Mouse (Mus musculus) olfactory bulb, adult 2 months (tissue): ENCODE measurements at regions not wholly inside any gene's neighbourhood (a gene's known extent, or its start where the extent isn't known, plus 50 kb on each side); places are given as distances from the start of the nearest gene placed in this dataset.

Source experiments
- H3K27ac ChIP-seq: fragments of 200-500 bp; 2 replicates; pipeline ENCODE4 v1.5.1; 2012; ENCODE audit warnings: low read depth, low read length; ENCODE audit not compliant: insufficient read depth
- H3K4me1 ChIP-seq: fragments of 200-500 bp; 2 replicates; pipeline ENCODE4 v1.6.1; 2012; ENCODE audit warnings: low read length; ENCODE audit not compliant: control insufficient read depth, insufficient read depth
- H3K4me3 ChIP-seq: fragments of 200-500 bp; 2 replicates; pipeline ENCODE4 v1.5.1; 2012; ENCODE audit warnings: mild to moderate bottlenecking, low read depth, low read length, moderate library complexity; ENCODE audit not compliant: insufficient read depth
- CTCF ChIP-seq: fragments of 200-500 bp; IDR thresholded peaks from 2 replicates; pipeline ENCODE4 v1.5.1; 2012; ENCODE audit warnings: low read depth, mild to moderate bottlenecking, low read length, moderate library complexity; ENCODE audit not compliant: insufficient read depth
- POLR2A ChIP-seq: fragments of 200-500 bp; IDR thresholded peaks from 2 replicates; pipeline ENCODE4 v1.6.1; 2012; ENCODE audit warnings: mild to moderate bottlenecking, low read depth, low read length, moderate library complexity; ENCODE audit not compliant: insufficient read depth
- WGBS: fragments of 180-500 bp; shearing (Covaris S2); methylation state at CpG from one replicate; pipeline ENCODE4 v1.1.7; 2018; 5-methylcytosine and 5-hydroxymethylcytosine counted together

DNA sequence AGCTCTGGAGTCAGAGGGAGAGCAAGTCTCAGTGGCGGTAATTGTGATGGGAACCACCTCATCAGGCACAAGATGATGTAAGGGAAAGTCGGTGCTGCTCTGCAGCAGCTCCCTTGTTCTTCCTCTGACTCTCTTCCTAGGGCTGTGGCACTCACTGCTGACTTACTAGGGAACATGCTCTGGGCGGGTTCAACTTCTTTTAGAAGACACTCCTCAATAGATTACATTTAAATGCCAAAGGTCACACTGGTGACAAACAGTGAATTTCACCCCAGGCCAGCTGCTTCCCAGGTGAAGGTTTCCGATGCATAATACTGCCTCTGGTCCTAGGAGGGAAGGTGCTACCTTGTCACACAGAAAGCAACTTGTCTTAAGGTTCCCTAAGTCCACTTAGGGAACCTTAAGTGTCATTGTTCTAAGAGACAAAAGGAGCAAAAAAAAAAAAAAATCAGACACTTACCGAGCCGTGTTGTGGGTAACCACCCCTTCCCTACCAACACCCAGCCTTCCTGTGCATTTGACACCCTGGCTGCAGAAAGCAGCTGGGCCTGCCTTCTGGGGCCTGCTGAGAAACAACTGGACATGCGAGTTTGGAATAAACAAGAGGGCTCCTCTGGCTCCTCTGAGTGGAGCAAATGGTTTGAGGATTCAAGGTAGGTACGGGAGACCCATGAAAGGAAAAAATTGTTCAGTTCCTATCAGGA, 135.0 kb downstream of the Pja1 start:
- H3K4me1 ChIP-seq = peaks cover 5% of the 10 kb centered on the region; the same call in 1 of the 2 replicates
- no peak overlapping the region for H3K4me3 ChIP-seq
- WGBS = 75% methylated on average over 8 of the region's 8 CpGs
- TF ChIP-seq CTCF = no peak
- no peak for TF ChIP-seq POLR2A
- no peak overlapping the region for H3K27ac ChIP-seq

DNA sequence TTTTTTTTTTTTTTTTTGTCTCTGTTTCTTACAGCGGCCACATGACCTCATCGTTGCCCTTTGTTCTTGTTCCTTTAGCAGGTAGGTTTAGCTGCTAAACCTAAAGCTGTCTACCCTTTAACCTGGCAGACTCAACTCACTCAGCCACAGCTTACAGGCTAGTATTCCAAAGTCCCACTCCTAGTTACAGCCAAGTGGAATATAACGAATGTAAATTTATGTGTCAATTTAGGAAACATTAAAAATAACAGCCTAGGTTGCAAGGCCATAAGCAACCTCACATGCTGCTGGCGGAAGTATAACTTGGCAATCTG, 138.7 kb downstream of the Pja1 start:
- H3K4me3 ChIP-seq = no peak overlapping the region
- TF ChIP-seq POLR2A (no peak), CTCF (no peak)
- H3K4me1 ChIP-seq = peaks cover 2% of the 10 kb centered on the region; the same call in 1 of the 2 replicates
- no peak overlapping the region for H3K27ac ChIP-seq
- WGBS = 65% methylated on average over 4 of the region's 4 CpGs

DNA sequence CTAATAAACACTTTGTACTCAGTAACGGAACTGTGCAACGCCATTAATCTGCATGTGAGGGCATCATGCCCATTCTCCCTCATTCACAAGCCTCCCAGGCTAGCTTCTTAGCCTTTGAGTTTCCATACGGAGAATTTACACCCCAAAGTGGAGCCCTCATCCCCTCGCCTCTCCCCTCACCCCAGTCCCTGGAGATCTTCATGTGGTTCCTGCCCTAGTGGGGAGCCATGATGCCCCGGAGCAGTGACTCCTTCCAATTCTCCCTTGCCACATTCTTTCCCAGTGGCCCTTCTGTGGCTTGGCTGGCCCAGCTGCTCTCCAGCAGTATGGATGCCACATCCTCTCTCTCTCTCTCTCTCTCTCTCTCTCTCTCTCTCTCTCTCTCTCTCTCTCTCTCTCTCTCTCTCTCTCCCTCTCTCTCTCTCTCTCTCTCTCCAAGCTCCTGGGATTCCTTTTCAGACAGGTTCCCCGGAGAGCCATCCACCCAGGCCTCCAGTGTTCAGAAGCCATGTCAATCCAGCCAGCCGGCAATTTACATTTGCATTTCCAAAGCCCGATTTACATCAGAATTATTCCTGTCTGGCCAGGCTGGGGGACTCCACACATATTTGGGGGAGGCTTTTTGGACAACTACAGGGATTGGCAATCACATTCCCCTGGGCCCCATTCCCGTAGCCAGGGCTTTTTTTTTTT, 139.2 kb downstream of the Pja1 start:
- no peak for TF ChIP-seq CTCF
- H3K4me1 ChIP-seq = no peaks in the 10 kb centered on the region; the same call in 1 of the 2 replicates
- H3K4me3 ChIP-seq = no peak overlapping the region
- no peak overlapping the region for H3K27ac ChIP-seq
- WGBS = 64% methylated on average over 9 of the region's 9 CpGs

DNA sequence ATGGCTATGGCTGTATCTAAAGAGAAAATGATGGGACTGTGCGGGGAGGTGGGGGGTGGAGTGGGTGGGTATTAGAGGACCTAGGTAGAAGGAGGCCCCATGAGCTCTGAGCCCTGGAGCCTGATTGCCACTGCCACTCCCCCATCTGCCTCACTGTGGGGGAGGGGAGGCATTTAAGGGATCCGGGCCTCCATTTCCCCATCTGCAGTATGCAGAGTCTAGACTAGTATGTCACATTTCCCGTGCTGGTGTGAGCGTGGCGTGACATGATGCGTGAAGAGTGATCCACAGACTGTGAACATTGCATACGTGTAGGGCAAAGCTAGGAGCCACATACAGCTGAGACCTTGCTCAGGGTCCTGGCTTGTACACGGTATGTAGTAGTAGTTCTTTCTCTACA, 140.7 kb downstream of the Pja1 start:
- Histone ChIP-seq H3K4me3 (no peak overlapping the region), H3K4me1 (peaks cover 3% of the 10 kb centered on the region; the same call in 1 of the 2 replicates), H3K27ac (no peak overlapping the region)
- WGBS = 97% methylated on average over 8 of the region's 8 CpGs
- TF ChIP-seq CTCF (no peak), POLR2A (no peak)

DNA sequence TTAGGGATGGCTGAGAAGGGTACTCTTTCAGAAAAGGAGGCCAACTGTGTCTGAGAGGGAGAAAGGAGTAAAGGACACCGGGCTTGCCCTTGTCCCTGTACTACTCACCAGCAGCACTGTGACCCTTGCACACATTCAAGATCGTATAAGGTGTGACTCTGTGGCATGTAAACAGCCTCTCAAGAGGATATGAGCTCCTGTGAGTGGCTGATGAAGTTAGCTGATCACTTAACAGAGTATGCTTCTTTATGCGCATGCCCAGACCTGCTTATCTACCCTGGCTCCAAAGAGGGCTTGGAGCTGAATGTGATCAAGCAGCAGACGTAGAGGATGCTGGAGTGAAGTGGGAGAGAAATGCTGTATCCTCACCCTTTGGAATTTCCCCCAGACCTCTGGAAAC, 142.5 kb downstream of the Pja1 start:
- H3K4me3 ChIP-seq = no peak overlapping the region
- no peak for TF ChIP-seq CTCF
- TF ChIP-seq POLR2A = no peak
- WGBS = 83% methylated on average over 4 of the region's 4 CpGs
- no peak overlapping the region for H3K27ac ChIP-seq
- peaks cover 3% of the 10 kb centered on the region; the same call in 1 of the 2 replicates for H3K4me1 ChIP-seq

DNA sequence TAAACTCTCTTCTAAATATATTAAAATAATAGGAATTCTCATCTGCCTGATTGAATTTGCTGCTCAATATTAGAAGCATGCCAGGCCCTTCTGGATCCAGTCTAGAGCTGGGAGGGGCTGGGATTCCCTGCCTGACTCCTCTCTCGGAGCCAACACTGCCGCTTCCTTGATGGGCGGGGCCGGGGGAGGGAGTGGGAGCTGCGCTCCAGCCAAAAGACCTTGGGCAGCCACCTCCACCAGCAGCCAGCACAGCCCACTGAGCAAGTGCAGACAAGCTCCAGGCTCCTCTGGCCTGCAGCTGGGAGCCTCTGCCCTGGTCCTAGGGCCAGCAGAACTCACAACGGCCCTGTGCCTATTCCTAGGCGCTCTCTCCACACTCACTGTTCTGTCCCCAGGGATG, 144.9 kb downstream of the Pja1 start:
- WGBS = 63% methylated on average over 7 of the region's 7 CpGs
- peaks cover 3% of the 10 kb centered on the region; the same call in 1 of the 2 replicates for H3K4me1 ChIP-seq
- TF ChIP-seq CTCF = no peak
- no peak for TF ChIP-seq POLR2A
- H3K27ac ChIP-seq = no peak overlapping the region
- no peak overlapping the region for H3K4me3 ChIP-seq

DNA sequence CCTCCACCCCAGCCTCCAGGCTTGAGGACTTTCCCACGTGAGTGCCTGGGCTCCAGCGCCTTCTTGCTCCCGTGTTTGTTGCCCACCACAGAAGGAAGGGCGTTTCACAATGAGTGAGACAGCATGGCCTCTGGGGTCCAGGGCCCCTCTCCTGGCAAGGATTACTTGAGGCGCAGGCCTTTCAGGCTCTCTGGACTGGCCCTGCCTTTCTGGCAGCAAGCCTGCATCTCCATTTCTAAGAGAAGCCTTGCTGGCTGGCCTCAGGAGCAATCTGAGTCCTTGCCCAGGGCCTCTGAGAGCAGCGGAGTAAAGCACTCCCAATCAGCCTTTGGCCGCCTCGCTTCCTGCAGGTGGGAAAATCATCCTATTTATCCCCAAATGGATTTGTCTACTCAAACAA, 145.6 kb downstream of the Pja1 start:
- 70% methylated on average over 8 of the region's 8 CpGs for WGBS
- Histone ChIP-seq H3K27ac (no peak overlapping the region), H3K4me3 (no peak overlapping the region), H3K4me1 (peaks cover 3% of the 10 kb centered on the region; the same call in 1 of the 2 replicates)
- TF ChIP-seq POLR2A (no peak), CTCF (no peak)

DNA sequence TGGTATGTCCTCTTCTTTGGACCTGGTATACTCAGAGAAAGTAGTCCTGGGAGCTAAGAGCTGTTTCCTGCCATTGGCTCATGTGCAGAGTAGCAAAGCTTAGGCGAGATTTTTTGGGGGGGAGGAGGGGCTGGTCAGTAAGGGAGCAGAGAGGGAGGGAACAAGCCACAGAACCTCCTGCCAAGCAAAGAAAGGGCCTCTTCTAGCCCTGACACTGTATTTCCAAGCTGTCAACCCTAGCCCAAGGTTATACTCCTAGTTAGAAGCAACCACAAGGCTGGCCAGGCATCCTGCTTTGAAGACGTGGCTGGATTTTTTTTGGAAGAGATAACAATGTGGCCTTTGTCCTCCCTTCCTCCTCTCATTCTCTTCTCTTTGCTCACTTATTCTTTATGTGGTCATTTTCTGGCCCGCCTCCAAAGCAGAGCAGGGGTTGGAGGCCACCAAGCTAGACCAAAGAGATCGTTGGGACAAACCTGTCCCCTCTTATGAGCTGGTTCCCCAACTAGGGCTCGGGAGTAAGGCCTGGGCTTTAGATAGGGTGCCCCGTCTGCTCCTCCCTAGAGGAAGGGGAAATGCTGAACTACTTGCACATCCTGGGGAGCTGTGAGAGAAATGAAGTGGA, 146.4 kb downstream of the Pja1 start:
- H3K27ac ChIP-seq = no peak overlapping the region
- no peak overlapping the region for H3K4me3 ChIP-seq
- peaks cover 3% of the 10 kb centered on the region; the same call in 1 of the 2 replicates for H3K4me1 ChIP-seq
- TF ChIP-seq CTCF (no peak), POLR2A (no peak)
- 77% methylated on average over 6 of the region's 6 CpGs for WGBS

DNA sequence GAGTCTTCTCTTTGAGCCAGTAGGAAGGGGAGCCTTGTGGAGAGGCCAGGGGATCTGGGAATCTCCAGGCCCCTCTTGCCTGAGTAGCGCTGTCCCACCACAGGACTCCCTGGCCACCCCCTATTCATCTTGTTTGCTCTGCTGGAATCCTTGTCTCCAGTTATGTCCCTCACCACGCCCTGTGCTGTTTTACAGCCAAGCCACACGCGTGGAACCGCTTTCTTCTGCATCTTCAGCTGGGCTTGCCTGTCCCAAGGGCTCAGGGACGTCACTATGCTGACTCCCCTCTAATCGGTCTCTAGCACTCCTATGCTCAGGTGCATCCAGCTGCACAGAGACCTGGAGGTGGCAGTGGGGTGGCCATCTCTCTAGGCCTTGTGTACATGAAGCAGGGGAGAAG, 151.3 kb downstream of the Pja1 start:
- 93% methylated on average over 7 of the region's 7 CpGs for whole genome bisulfite sequencing
- Histone ChIP-seq H3K4me1 (no peaks in the 10 kb centered on the region), H3K4me3 (no peak overlapping the region), H3K27ac (no peak overlapping the region)
- TF ChIP-seq POLR2A = no peak
- no peak for TF ChIP-seq CTCF
